Mouse (Mus musculus): Measurements from ENCODE around the gene Cadm1.

GRCm38 (mm10) chr9:47652936-47653335 is 123.0 kb downstream of the Cadm1 start:
- TF ChIP-seq POLR2A (IDR thresholded peaks at IDR 0.05; ENCODE audit: control insufficient read depth, low read depth, low read length): no peak
- TF ChIP-seq CTCF (IDR thresholded peaks at IDR 0.05; ENCODE audit: control insufficient read depth, insufficient read depth, insufficient replicate concordance, low read depth, low read length): no peak

All from testis, adult 2 months (tissue).